Mouse (Mus musculus): Measurements from ENCODE around the gene Arhgap15.

DNA sequence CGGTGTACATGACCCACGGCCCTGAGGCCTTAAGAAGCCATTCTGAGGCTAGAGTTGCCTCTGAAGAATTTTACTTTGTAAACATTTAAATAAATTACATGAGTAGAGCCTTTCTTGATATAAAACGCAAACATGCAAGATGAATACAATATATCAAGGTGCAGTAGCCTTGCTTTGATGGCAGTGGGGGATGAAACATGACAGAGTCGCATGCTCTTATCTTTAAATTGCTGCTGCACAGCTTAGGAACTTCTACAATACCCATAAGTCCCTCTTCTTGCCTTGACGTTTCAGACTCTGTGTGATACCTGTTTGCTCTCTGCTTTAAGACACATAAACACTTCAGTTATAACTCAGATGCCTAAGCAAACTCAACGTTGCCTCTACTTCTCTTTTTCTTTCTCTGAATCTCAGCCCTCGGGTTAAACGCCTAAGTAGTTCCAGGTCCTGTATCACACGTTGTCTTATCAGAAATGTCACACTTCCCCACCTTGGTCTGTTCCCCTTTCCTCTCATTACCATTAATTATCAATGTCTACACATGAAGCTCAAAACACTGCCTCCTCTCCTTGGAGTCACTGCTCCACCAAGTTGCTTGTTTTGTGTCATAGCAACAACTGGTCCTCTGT is 9.3 kb upstream of the Arhgap15 start:
- no peak for TF ChIP-seq POLR2A (IDR thresholded peaks at IDR 0.05; ENCODE audit: low read depth, low read length)
- no peak for TF ChIP-seq CTCF (IDR thresholded peaks at IDR 0.05; ENCODE audit: borderline replicate concordance, insufficient read depth, low read length)

Data from embryonic fibroblast, embryonic 13.5 days (primary cell).